Mouse (Mus musculus) adrenal gland, adult 8-10 months (tissue): ENCODE data around the gene Cux2. TPM values are rescaled to one million over a fixed set of nuclear protein-coding genes. Genes with fewer than 3 reads are reported as not detected.

Experiments used
- DNase-seq: peaks from one replicate; pipeline ENCODE4 v3.0.0; 2022
- microRNA-seq, 2 experiments: library from miRNA; unstranded; fragments of <30 nt; microRNA quantifications; one replicate each; pipeline ENCODE4 v1.2.0; 2022
- total RNA-seq, 4 experiments: library from RNA; stranded (reverse); gene quantifications; 2 replicates each; pipeline ENCODE4 v1.2.4; 2022

Gene Cux2
- total RNA-seq, 4 experiments from 2014 or later, result 25.7 to 41.7 (median 33.2) TPM

GRCm38 (mm10) chr5:121815867-121816380, 234.0 kb downstream of the Cux2 start:
- no peak for DNase-seq

- DNase-seq, result no peak
These were observed 234.8 kb downstream of the Cux2 start for GRCm38 (mm10) chr5:121815067-121815466.

GRCm38 (mm10) chr5:121813744-121814143, 236.2 kb downstream of the Cux2 start:
- DNase-seq, result no peak

DNA sequence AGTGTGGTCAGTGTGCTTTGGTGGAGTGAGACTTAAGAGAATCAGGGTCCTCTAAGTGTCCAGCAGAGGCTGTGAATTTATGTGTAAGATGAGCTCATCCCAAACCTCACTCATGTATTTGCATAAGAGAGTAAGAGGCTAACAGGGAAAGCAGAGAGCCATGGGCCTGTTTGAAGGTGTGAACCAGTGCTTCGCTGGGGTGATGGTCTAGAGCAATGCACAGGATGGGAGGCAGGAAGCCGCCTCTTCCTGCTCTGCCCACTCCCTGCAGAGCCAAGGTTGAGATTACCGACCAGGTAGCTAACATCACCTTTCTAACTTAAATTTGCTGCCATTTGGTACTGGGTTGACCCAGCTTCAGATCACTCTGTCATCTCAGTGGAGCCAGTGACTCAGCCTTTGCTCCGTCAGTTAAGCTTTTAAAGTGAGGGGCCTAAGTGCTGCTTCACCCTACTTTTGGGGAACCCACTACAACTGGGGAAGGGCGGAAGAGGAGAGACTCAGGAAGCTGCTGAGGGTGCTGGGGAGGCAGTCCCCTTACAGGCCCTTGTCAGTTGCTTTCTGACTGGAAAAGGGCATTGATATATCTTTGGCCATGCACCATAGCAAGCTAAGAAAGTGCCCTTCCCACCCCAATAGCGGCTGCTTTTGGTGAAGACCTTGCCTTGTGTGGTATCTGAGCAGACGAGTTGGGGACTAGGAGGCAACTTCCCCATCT, 237.2 kb downstream of the Cux2 start:
- no peak for DNase-seq

DNA sequence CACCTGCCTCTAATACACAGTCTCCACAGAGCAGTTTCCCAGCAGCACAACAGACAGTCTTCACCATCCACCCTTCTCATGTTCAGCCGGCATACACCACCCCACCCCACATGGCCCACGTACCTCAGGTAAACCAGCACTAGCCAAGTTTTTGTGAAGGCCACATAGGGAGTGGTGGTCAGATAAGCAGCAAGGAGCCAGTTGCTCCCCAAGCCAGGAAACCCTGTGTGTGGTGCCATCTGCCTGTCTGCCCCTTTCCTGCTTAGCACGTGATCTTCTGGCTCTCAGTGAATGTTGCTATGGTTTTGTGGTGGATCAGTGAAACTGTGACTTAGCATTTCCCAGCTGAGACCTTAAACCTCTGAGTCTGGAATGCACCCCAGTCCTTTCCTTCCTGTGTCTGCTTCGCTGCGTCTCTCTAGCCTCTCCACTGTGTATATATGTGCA, 238.4 kb downstream of the Cux2 start:
- no peak for DNase-seq

DNA sequence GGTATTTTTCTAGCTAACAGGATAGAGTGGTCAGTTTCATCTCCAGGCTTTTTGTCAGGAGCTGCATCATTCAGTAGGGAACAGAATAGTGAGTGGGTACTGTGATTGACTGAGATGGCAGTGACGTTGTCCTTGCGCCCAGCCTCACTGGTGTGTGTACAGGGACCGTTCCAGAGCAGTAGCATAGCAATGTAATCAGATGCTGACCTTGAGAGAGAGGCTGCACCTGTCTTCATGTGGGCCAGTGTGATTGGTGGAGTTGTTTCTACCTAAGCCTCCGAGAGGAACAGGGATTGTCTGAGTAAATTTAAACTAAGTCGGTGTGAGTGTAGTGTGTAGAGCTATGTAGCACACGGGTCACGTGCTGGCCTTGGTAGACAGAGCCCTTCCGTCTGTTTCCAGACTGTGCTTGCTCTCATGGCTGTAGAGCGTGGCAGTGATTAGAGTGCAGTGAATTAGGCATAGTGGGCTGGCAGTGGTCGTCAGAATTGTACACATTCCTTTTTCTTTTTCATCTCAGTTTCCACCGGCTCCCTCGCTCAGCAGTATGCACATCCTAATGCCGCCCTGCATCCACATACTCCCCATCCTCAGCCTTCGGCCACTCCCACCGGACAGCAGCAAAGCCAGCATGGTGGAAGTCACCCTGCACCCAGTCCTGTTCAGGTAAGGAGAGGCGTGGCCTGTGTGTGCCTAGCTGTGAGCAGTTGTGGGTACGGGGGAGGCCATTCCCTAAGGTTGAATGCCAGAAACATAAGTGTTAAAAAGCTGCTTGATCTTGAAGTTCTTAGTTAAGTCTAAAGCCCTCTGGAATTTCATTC, 239.4 kb downstream of the Cux2 start:
- no peak for DNase-seq

- no peak for DNase-seq
These were observed 240.2 kb downstream of the Cux2 start for GRCm38 (mm10) chr5:121809667-121810224.

- DNase-seq, result no peak
These were observed 241.7 kb downstream of the Cux2 start for GRCm38 (mm10) chr5:121808202-121808601.

GRCm38 (mm10) chr5:121807186-121807585, 242.7 kb downstream of the Cux2 start:
- DNase-seq, result no peak

Small RNAs within 50 kb of the gene (microRNA-seq; reads per million reads assigned to microRNA genes)
- gene Mir7031, result 2.3 to 3.4 reads per million in 2 experiments

Other genes starting within 250 kb of the Cux2 start
- 10 to 100 TPM; 34.5 to 37.3 (median 36.0) TPM for gene Sh2b3, start 212.5 kb downstream of the Cux2 start, total RNA-seq
- gene Pheta1, start 201.1 kb downstream of the Cux2 start, total RNA-seq, result 1 to 10 TPM; 6.3 to 9.5 (median 7.5) TPM
- gene Myl2, start 50.8 kb upstream of the Cux2 start, total RNA-seq, result not detected
- gene Ccdc63, start 90.7 kb upstream of the Cux2 start, total RNA-seq, result under 1 TPM in 1 of 4 experiments, not detected in 3; 0.22 TPM
- gene Ppp1cc, start 108.2 kb upstream of the Cux2 start, total RNA-seq, result 100 to 1,000 TPM; 122 to 226 (median 188) TPM
- gene Hvcn1, start 156.7 kb upstream of the Cux2 start, total RNA-seq, result 1 to 10 TPM; 1.8 to 8.0 (median 4.2) TPM
- 10 to 100 TPM; 14.8 to 34.9 (median 23.1) TPM for gene Tctn1, start 214.4 kb upstream of the Cux2 start, total RNA-seq
- gene Pptc7, start 234.3 kb upstream of the Cux2 start, total RNA-seq, result 10 to 100 TPM; 65.9 to 69.7 (median 68.8) TPM